Mouse (Mus musculus): ENCODE measurements around the gene Mpp3. TPM values are rescaled to one million over a fixed set of nuclear protein-coding genes. Genes with fewer than 3 reads are reported as not detected.

Gene Mpp3
- polyA plus RNA-seq, 2 experiments from 2014 or later, result 0.36 TPM; not detected in 1

DNA sequence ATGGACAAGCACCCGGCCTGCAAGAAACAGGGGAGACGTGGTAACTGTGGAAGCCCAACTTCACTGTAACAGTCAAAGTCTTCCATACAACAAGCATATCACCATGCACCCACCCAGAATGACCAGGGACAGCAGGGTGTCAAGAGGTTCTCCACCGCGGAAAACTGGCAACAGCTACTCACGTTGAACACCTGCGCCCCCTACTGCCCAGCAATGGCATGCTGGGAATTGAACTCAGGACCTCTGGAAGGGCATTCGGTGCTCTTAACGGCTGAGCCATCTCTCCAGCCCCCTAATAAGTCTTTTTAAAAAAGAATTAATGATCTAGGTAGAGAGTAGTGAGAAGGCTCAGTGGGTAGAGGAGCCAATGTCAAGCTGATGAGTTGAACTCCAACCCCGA, 53.3 kb downstream of the Mpp3 start:
- ATAC-seq, result no peak

- no peak for ATAC-seq
These were observed 54.1 kb downstream of the Mpp3 start for GRCm38 (mm10) chr11:101974181-101974580.

GRCm38 (mm10) chr11:101973496-101973895, 54.8 kb downstream of the Mpp3 start:
- no peak for ATAC-seq

DNA sequence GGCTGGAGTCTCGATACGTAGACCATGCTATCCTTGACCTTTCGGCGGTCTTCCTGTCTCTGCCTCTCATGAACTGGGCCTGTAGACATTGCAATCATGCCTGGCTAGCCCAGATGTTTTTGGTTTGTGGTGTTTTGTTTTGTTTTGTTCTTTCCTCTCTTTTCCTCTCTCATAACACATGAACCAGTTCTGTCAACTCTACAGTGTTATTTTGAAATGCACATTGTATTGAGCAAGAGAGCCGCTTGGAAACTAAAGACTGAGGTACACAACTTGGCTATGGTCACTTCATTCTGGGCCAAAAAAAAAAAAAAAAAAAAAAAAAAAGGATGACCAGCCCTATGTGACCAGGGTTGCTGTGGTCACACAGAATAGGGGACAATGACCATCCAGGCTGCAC, 55.6 kb downstream of the Mpp3 start:
- no peak for ATAC-seq

DNA sequence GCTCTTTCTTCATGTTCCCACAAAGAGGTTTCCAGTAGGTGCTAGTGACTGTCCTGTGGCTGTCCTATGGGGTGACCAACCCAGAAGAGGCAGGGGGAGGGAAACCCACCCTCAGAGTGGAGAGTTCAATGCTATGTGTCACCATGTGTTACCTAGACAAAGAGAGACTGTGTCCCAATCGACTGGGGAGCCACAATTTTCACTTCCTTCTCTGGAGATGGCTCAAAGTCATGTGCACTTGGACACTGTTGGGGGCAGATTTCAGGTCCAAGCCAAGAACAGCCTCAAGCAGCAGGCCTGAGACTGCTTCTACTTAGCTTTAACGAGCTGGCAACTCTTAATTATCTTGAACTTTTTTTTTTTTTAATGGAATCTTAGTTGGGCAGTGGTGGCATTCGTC, 56.2 kb downstream of the Mpp3 start:
- ATAC-seq, result no peak

GRCm38 (mm10) chr11:101971410-101971809, 56.9 kb downstream of the Mpp3 start:
- no peak for ATAC-seq

GRCm38 (mm10) chr11:101969835-101970234, 58.4 kb downstream of the Mpp3 start:
- no peak for ATAC-seq

DNA sequence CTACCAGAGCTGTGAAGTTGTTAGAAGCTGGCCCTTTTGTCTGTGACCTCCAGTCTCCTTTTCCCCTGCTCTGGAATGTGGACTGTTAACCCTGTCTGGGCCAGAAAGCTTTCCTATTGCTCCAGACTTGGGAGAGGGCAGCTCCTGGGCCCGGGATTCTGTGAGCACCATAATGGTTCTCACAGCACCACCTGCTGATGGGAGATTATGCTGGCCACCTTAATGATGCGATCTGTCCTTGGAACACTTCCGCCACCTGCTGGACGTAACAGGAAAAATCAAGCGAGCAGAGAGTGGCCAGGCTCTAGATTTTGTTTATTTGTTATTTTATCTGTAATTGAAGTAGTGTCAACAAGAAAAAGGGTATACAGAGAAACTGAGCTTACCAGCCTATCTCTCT, 59.5 kb downstream of the Mpp3 start:
- no peak for ATAC-seq

- no peak for ATAC-seq
These were observed 60.0 kb downstream of the Mpp3 start for GRCm38 (mm10) chr11:101968311-101968710.

- ATAC-seq, result no peak
These were observed 61.2 kb downstream of the Mpp3 start, which contains the start of gene Sost for GRCm38 (mm10) chr11:101966965-101967614. TSS of gene Sost (minus strand) at chr11:101967015.

- no peak for ATAC-seq
These were observed 62.7 kb downstream of the Mpp3 start for GRCm38 (mm10) chr11:101965553-101965952.

- no peak for ATAC-seq
These were observed 63.6 kb downstream of the Mpp3 start for GRCm38 (mm10) chr11:101964647-101965046.

GRCm38 (mm10) chr11:101963473-101964291, 64.6 kb downstream of the Mpp3 start:
- ATAC-seq, result no peak

DNA sequence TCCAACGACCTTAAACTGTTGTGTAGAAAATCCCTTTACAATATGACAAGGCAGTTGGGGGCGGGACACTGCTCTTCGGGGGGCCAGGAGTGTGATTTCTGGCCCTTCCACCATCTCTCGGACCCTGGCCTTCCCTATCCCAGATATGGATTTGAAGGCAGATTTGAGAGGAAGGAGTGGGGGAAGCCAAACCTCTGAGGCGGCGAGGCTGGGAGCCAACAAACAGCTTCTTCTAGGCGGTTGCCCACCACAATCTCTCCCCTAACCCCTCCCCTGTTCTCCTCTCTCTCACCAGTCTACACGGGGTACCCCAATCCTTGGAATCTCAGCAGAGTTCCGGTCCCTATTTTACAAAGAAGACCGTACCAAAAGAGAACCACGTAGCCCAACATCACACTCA, 65.2 kb downstream of the Mpp3 start:
- ATAC-seq, result no peak

GRCm38 (mm10) chr11:101957476-101957875, 70.8 kb downstream of the Mpp3 start:
- no peak for ATAC-seq

- ATAC-seq, result no peak
These were observed 74.8 kb downstream of the Mpp3 start for GRCm38 (mm10) chr11:101953441-101953840.

DNA sequence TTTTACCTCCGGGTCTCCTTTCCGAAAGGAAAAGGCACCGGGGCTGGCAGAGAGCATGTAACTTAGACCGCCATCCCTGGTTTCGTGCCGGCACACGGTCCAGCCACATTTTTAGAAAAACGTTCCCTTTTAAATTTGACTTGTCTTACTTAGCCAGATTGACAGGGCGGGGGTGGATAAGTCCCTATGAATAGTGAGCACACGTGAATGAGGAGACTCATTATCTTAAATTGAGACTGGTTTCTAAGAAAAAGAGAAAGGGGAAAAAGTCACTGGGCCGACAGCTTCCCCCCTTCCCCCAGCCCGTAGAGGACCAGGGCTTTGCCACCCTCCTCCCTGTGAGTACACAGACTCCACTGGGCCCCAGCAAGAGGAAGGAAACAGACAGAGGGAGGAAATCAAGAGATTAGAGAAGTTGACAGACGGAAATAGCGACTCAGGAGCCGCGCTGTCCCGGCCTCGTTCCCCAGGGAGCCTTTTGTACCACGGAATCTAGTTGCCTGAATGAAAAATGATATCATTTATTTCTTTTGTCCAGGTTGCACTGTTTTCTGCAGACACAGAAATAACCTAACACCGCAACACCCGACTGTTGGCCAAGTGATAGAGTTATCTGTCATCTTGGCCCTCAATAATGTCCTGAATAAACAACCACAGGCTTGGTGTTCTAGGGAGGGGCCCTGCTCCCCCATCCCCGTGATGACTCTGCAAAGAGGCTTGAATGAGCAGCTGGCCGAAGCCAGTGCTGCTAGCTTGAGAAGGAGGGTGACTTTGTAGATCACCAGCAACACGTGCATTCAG, 75.5 kb downstream of the Mpp3 start:
- no peak for ATAC-seq

GRCm38 (mm10) chr11:101950021-101950420, 78.2 kb downstream of the Mpp3 start:
- no peak for ATAC-seq

Other genes with a start within 250 kb of the Mpp3 start
- 1 to 10 TPM in 1 of 2 experiments, not detected in 1; 1.0 TPM for gene Etv4, start 243.1 kb downstream of the Mpp3 start, polyA plus RNA-seq (2017; shearing (Covaris generic))
- gene Meox1, start 134.1 kb downstream of the Mpp3 start, polyA plus RNA-seq (2017; shearing (Covaris generic)), result not detected
- not detected for gene Sost, start 61.4 kb downstream of the Mpp3 start, polyA plus RNA-seq (2017; shearing (Covaris generic))
- not detected for gene Cfap97d1, start 44.2 kb downstream of the Mpp3 start, polyA plus RNA-seq (2017; shearing (Covaris generic))
- 1 to 10 TPM; 1.3 to 1.9 TPM for gene Dusp3, start 41.4 kb downstream of the Mpp3 start, polyA plus RNA-seq (2017; shearing (Covaris generic))
- gene Cd300lg, start 13.0 kb upstream of the Mpp3 start, polyA plus RNA-seq (2017; shearing (Covaris generic)), result under 1 TPM in 1 of 2 experiments, not detected in 1; 0.13 TPM
- 1 to 10 TPM; 2.5 to 3.7 TPM for gene Mpp2, start 60.1 kb upstream of the Mpp3 start, polyA plus RNA-seq (2017; shearing (Covaris generic))
- not detected for gene Ppy, start 72.9 kb upstream of the Mpp3 start, polyA plus RNA-seq (2017; shearing (Covaris generic))
- not detected for gene Pyy, start 79.4 kb upstream of the Mpp3 start, polyA plus RNA-seq (2017; shearing (Covaris generic))
- not detected for gene Nags, start 117.1 kb upstream of the Mpp3 start, polyA plus RNA-seq (2017; shearing (Covaris generic))
- 10 to 100 TPM; 13.5 to 15.4 TPM for gene Tmem101, start 127.9 kb upstream of the Mpp3 start, polyA plus RNA-seq (2017; shearing (Covaris generic))
- 10 to 100 TPM; 44.8 to 78.5 TPM for gene Lsm12, start 156.8 kb upstream of the Mpp3 start, polyA plus RNA-seq (2017; shearing (Covaris generic))
- gene G6pc3, start 161.2 kb upstream of the Mpp3 start, polyA plus RNA-seq (2017; shearing (Covaris generic)), result 10 to 100 TPM; 24.6 to 36.3 TPM
- gene Hdac5, start 201.7 kb upstream of the Mpp3 start, polyA plus RNA-seq (2017; shearing (Covaris generic)), result 1 to 10 TPM; 6.0 to 9.3 TPM
- 1 to 10 TPM; 2.0 to 3.8 TPM for gene BC030867, start 220.4 kb upstream of the Mpp3 start, polyA plus RNA-seq (2017; shearing (Covaris generic))
- not detected for gene Asb16, start 240.3 kb upstream of the Mpp3 start, polyA plus RNA-seq (2017; shearing (Covaris generic))

Data from activated CD4-positive, CD25-positive, alpha-beta regulatory T cell, adult 4 months (primary cell).